Mouse (Mus musculus) E14TG2a.4 (cell line): ENCODE results near the gene Cntnap1.

Experiments
- H3K27me3 ChIP-seq: 2 replicates; pipeline ENCODE4 v1.6.1; 2014; ENCODE audit warnings: low read length, control low read depth; ENCODE audit not compliant: insufficient read depth
- H3K36me3 ChIP-seq: 2 replicates; pipeline ENCODE4 v1.6.1; 2014; ENCODE audit warnings: low read length, control low read depth; ENCODE audit not compliant: insufficient read depth
- H3K4me1 ChIP-seq: replicated peaks from 2 replicates; pipeline ENCODE4 v1.6.1; 2014; ENCODE audit warnings: low read depth, low read length, control low read depth
- H3K4me3 ChIP-seq: replicated peaks from 2 replicates; pipeline ENCODE4 v1.5.1; 2014; ENCODE audit warnings: mild to moderate bottlenecking, low read length
- H3K9me3 ChIP-seq: 2 replicates; pipeline ENCODE4 v1.6.1; 2014; ENCODE audit warnings: low read length, control low read depth
- CTCF ChIP-seq: conservative IDR thresholded peaks from 2 replicates; pipeline ENCODE4 v1.5.1; 2014; ENCODE audit warnings: low read length
- NANOG ChIP-seq: IDR thresholded peaks from 2 replicates; pipeline ENCODE4 v1.6.1; 2014; ENCODE audit warnings: borderline replicate concordance, low read length, mixed read lengths
- POU5F1 ChIP-seq: IDR thresholded peaks from 2 replicates; pipeline ENCODE4 v1.6.1; 2014; ENCODE audit warnings: low read length, borderline replicate concordance

Gene Cntnap1

DNA sequence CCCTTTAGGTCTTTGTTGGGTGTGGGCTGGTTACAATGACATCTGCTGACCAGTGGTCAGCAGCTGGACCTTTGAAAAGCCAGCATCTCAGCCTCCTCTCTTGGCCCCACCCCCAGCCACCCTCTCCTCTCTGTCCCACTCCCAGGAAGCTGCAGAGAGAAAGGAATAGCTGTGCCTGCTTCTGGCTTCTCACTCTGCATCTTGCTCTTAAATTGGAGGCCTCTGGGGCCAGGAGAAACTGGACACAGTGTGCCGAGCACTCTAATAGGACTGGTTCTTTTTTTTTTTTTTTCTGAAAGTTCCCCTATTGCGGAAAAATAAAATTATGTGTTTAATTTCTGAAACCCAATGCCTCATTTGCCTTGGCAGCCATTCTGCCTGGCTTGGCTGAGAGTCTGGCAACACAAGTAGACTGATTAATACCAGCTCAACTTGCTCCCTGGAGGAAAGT, 59.8 kb downstream of the Cntnap1 start:
- no peaks in the 10 kb centered on the region for H3K36me3 ChIP-seq
- H3K4me1 ChIP-seq = peaks cover 75% of the 10 kb centered on the region
- 0 out of 2 replicates have a peak overlapping the region, but pooled peaks have one; percentile 23 for H3K4me3 ChIP-seq
- H3K9me3 ChIP-seq = peaks cover 7% of the 10 kb centered on the region; the same call in 1 of the 2 replicates
- no peaks in the 10 kb centered on the region for H3K27me3 ChIP-seq
- no peak for TF ChIP-seq POU5F1

GRCm38 (mm10) chr11:101230526-101230925, 60.2 kb downstream of the Cntnap1 start:
- Histone ChIP-seq H3K36me3 (no peaks in the 10 kb centered on the region), H3K4me1 (peaks cover 72% of the 10 kb centered on the region), H3K9me3 (peaks cover 7% of the 10 kb centered on the region; the same call in 1 of the 2 replicates), H3K4me3 (peak overlapping the region; percentile 43; the same call in 1 of the 2 replicates), H3K27me3 (no peaks in the 10 kb centered on the region)
- TF ChIP-seq CTCF (no peak), POU5F1 (no peak), NANOG (no peak)

- TF ChIP-seq NANOG (no peak), CTCF (no peak), POU5F1 (no peak)
- peaks cover 7% of the 10 kb centered on the region; the same call in 1 of the 2 replicates for H3K9me3 ChIP-seq
- no peaks in the 10 kb centered on the region for H3K27me3 ChIP-seq
- H3K4me3 ChIP-seq = peak overlapping the region; percentile 43; the same call in 1 of the 2 replicates
- H3K36me3 ChIP-seq = no peaks in the 10 kb centered on the region
- H3K4me1 ChIP-seq = peaks cover 69% of the 10 kb centered on the region
Observed at GRCm38 (mm10) chr11:101230991-101231871, 60.9 kb downstream of the Cntnap1 start.

GRCm38 (mm10) chr11:101232010-101232839, 61.9 kb downstream of the Cntnap1 start:
- H3K27me3 ChIP-seq = no peaks in the 10 kb centered on the region
- peaks cover 7% of the 10 kb centered on the region; the same call in 1 of the 2 replicates for H3K9me3 ChIP-seq
- H3K4me1 ChIP-seq = peaks cover 69% of the 10 kb centered on the region
- H3K4me3 ChIP-seq = no peak overlapping the region
- H3K36me3 ChIP-seq = no peaks in the 10 kb centered on the region
- TF ChIP-seq NANOG (no peak), CTCF (no peak), POU5F1 (no peak)

DNA sequence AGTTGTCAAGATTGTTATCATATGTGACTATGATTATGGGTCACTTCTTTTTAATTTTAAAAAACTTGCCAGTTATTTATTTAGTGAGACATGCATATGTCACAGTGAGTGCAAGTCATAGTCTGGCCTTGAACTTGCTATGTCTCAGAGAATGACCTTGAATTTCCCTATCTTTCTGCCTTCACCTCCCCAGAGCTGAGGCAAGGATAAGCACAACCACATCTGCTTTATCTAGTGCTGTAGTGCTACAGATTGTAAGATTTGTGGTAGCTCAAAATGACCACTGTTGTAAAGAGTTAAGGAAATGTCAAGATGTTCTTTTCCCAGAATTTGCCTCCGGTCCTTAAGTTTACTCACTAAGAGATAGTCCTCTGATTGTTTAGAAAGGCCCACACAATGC, 62.9 kb downstream of the Cntnap1 start:
- Histone ChIP-seq H3K27me3 (no peaks in the 10 kb centered on the region), H3K4me3 (no peak overlapping the region), H3K9me3 (peaks cover 7% of the 10 kb centered on the region; the same call in 1 of the 2 replicates), H3K36me3 (no peaks in the 10 kb centered on the region), H3K4me1 (peaks cover 64% of the 10 kb centered on the region)
- TF ChIP-seq POU5F1 (no peak), NANOG (no peak), CTCF (no peak)

DNA sequence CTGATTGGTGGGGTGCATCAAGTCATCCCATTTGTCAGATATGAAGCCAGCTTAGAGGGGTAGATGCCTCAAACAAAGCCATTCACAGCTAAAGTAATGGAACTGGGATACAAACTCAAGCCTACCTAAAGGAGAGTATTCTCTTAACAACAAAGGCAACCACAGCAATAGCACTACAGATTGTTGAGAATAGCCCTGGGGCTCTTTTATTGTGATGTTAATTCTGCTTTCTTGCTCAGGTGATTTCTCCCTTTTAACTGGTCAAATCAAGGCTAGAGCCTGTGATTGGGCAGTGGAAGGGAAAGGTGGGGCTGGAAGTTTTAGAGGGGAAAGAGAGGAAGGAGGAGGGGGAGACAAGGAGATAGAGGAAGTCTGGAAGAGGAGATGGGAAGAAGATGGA, 63.8 kb downstream of the Cntnap1 start:
- Histone ChIP-seq H3K4me1 (peaks cover 58% of the 10 kb centered on the region), H3K4me3 (peak overlapping the region; percentile 48), H3K27me3 (no peaks in the 10 kb centered on the region), H3K9me3 (peaks cover 7% of the 10 kb centered on the region; the same call in 1 of the 2 replicates), H3K36me3 (no peaks in the 10 kb centered on the region)
- TF ChIP-seq POU5F1 (no peak), CTCF (no peak), NANOG (peak; percentile 82)

DNA sequence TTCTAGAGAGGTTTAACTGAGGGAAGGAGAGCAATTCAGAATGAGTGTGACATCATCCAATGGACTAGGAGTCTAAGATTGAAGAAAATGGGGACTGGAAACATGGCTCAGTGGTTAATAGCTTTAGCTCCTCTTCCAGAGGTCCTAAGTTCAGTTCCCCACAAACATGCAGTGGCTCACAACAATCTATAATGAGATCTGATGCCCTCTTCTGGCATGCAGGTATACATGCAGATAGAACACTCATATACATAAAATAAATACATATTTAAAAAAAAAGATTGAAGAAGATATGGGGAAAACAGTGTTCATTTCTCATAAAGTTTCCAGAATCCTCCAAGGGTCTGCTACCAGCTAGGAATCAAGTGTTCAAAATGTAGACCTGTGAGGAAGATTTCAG, 65.1 kb downstream of the Cntnap1 start:
- Histone ChIP-seq H3K36me3 (no peaks in the 10 kb centered on the region), H3K4me1 (peaks cover 45% of the 10 kb centered on the region), H3K4me3 (no peak overlapping the region), H3K9me3 (peaks cover 7% of the 10 kb centered on the region; the same call in 1 of the 2 replicates), H3K27me3 (no peaks in the 10 kb centered on the region)
- TF ChIP-seq NANOG (no peak), CTCF (no peak), POU5F1 (no peak)

DNA sequence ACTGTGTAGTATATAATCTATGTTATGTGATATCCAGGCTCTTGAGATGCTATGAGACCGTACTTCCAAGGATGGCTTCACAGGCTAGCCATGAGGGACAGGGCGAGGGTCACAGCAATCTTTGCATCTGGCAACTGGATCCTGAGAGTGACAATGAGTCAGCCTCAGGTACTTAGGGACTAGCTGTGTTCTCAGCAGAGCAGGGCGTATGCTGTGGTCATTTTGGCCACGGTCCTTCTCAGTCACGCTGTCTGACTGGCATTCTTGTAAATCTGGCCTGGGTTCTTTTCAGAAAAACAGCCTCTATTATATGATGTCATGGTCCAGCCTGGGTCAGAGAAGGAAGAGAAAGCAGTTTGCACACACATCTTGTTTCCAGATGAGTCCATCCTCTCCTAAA, 66.5 kb downstream of the Cntnap1 start:
- TF ChIP-seq NANOG = no peak
- no peak for TF ChIP-seq CTCF
- TF ChIP-seq POU5F1 = no peak
- Histone ChIP-seq H3K4me3 (no peak overlapping the region), H3K9me3 (peaks cover 7% of the 10 kb centered on the region; the same call in 1 of the 2 replicates), H3K27me3 (no peaks in the 10 kb centered on the region), H3K4me1 (peaks cover 32% of the 10 kb centered on the region), H3K36me3 (no peaks in the 10 kb centered on the region)
